Mouse (Mus musculus): Measurements from ENCODE around the gene 3110009E18Rik. TPM values are rescaled to one million over a fixed set of nuclear protein-coding genes. Genes with fewer than 3 reads are reported as not detected.

3110009E18Rik gene
- total RNA-seq (2012; rRNA removed) (13.8 and 15.1 TPM in 2 replicates), polyA plus RNA-seq (2012; ENCODE audit: insufficient read depth in 1 of 2, insufficient read length in 2 of 2, low read depth in 1 of 2, low replicate concordance in 2 of 2, missing spikeins in 1 of 2) (10 to 100 TPM in 1 of 2 experiments, not detected in 1; 16.5 TPM)

- peak; percentile 99 for DNase-seq (ENCODE audit: low read depth, low spot score)
- Histone ChIP-seq H3K4me3 (ENCODE audit: control insufficient read depth in 1 of 2, insufficient read depth in 1 of 2, low read depth in 2 of 2, low read length in 2 of 2) (peak within 1 kb of the TSS; percentile 81 to 84), H3K4me1 (ENCODE audit: control insufficient read depth in 1 of 2, insufficient read depth in 2 of 2, low read length in 2 of 2) (peaks cover 2 to 38% of the 10 kb centered on the region in 2 experiments; a peak in 2 of 4 replicates), H3K9ac (ENCODE audit: control insufficient read depth, low read depth, low read length, poor library complexity, severe bottlenecking) (peak within 1 kb of the TSS; percentile 88), H3K27ac (ENCODE audit: control insufficient read depth, low read depth, low read length) (peak within 1 kb of the TSS; percentile 93), H3K79me2 (ENCODE audit: control insufficient read depth, insufficient read depth, low read length, poor library complexity) (peaks cover 5% of the 10 kb centered on the region), H3K36me3 (ENCODE audit: control insufficient read depth in 1 of 2, insufficient read depth in 2 of 2, low read length in 2 of 2) (peaks cover 0 to 23% of the 10 kb centered on the region in 2 experiments; a peak in 2 of 4 replicates), H3K27me3 (ENCODE audit: control insufficient read depth in 1 of 2, insufficient read depth in 2 of 2, low read length in 2 of 2) (no peaks in the 10 kb centered on the region), H3K9me3 (replicated peaks; ENCODE audit: insufficient read depth, low read length) (no peaks in the 10 kb centered on the region)
- TF ChIP-seq POLR2AphosphoS2 (IDR thresholded peaks at IDR 0.05; ENCODE audit: low read length) (peak; percentile 88), HCFC1 (IDR thresholded peaks at IDR 0.05; ENCODE audit: low read depth, low read length) (peak; percentile 71), NRF1 (IDR thresholded peaks at IDR 0.05; ENCODE audit: insufficient read depth, low read depth, low read length, poor library complexity, severe bottlenecking) (peak; percentile 85), CHD2 (IDR thresholded peaks at IDR 0.05; ENCODE audit: low read length) (peak; percentile 63), TAL1 (IDR thresholded peaks at IDR 0.05; ENCODE audit: low read length) (no peak), GATA1 (IDR thresholded peaks at IDR 0.05; ENCODE audit: low read depth, low read length) (no peak), NELFE (IDR thresholded peaks at IDR 0.05; ENCODE audit: low read depth, low read length) (peak; percentile 87), RCOR1 (IDR thresholded peaks at IDR 0.05; ENCODE audit: low read depth, low read length) (no peak), ELF1 (IDR thresholded peaks at IDR 0.05; ENCODE audit: low read depth, low read length) (peak; percentile 65), MEF2A (IDR thresholded peaks at IDR 0.05; ENCODE audit: extremely low read depth, insufficient replicate concordance, low read depth, low read length, poor library complexity, severe bottlenecking) (no peak), RAD21 (IDR thresholded peaks at IDR 0.05; ENCODE audit: low read depth, low read length) (no peak), POLR2A (IDR thresholded peaks at IDR 0.05; ENCODE audit: control insufficient read depth in 1 of 2, insufficient read depth in 1 of 2, low read depth in 1 of 2, low read length in 2 of 2, poor library complexity in 1 of 2) (peak; percentile 58 to 95), MAX (IDR thresholded peaks at IDR 0.05; ENCODE audit: low read length) (peak; percentile 77), CHD1 (IDR thresholded peaks at IDR 0.05; ENCODE audit: low read depth, low read length) (no peak; the same call in none of the 2 replicates), USF2 (IDR thresholded peaks at IDR 0.05; ENCODE audit: borderline replicate concordance in 1 of 2, insufficient read depth in 1 of 2, low read depth in 1 of 2, low read length in 2 of 2) (peak in 1 of 2 experiments; percentile 43; a peak in 1 of 4 replicates), ZNF384 (IDR thresholded peaks at IDR 0.05; ENCODE audit: low read depth, low read length) (peak; percentile 98), TCF12 (IDR thresholded peaks at IDR 0.05; ENCODE audit: low read depth, low read length) (peak; percentile 60), MYC (IDR thresholded peaks at IDR 0.05; ENCODE audit: low read depth, low read length) (peak; percentile 76), UBTF (IDR thresholded peaks at IDR 0.05; ENCODE audit: borderline replicate concordance, insufficient read depth, low read depth, low read length) (no peak), ETS1 (IDR thresholded peaks at IDR 0.05; ENCODE audit: low read depth, low read length) (peak; percentile 54; the same call in 1 of the 2 replicates), MYB (IDR thresholded peaks at IDR 0.05; ENCODE audit: low read depth, low read length) (no peak; the same call in 1 of the 2 replicates), SIN3A (IDR thresholded peaks at IDR 0.05; ENCODE audit: low read length) (peak; percentile 79), ZKSCAN1 (IDR thresholded peaks at IDR 0.05; ENCODE audit: low read depth, low read length) (no peak), SMC3 (IDR thresholded peaks at IDR 0.05; ENCODE audit: low read depth, low read length) (no peak), ZMIZ1 (IDR thresholded peaks at IDR 0.05; ENCODE audit: low read depth, low read length) (peak; percentile 96), MXI1 (IDR thresholded peaks at IDR 0.05; ENCODE audit: low read depth, low read length) (peak; percentile 74), POLR2AphosphoS5 (IDR thresholded peaks at IDR 0.05; ENCODE audit: borderline replicate concordance, low read depth, low read length) (no peak), JUND (IDR thresholded peaks at IDR 0.05; ENCODE audit: low read depth, low read length) (0 out of 2 replicates have a peak, but pooled peaks have one; percentile 20), MAFK (IDR thresholded peaks at IDR 0.05; ENCODE audit: borderline replicate concordance, low read depth, low read length) (no peak), BHLHE40 (IDR thresholded peaks at IDR 0.05; ENCODE audit: borderline replicate concordance, low read depth, low read length) (peak; percentile 52; the same call in 1 of the 2 replicates), MAZ (IDR thresholded peaks at IDR 0.05; ENCODE audit: low read depth, low read length) (peak; percentile 62), GABPA (IDR thresholded peaks at IDR 0.05; ENCODE audit: low read depth, low read length) (no peak), CTCF (IDR thresholded peaks at IDR 0.05 in 2 of 3, conservative IDR thresholded peaks at IDR 0.05 in 1 of 3; ENCODE audit: control insufficient read depth in 1 of 3, insufficient read depth in 1 of 3, low read depth in 2 of 3, low read length in 3 of 3, poor library complexity in 1 of 3, severe bottlenecking in 1 of 3) (no peak), USF1 (IDR thresholded peaks at IDR 0.05; ENCODE audit: low read depth, low read length) (peak; percentile 88)
These were observed at the start of gene 3110009E18Rik, which contains the start of gene Dbi for GRCm38 (mm10) chr1:120120969-120121811. Gene 3110009E18Rik, plus strand, starts transcription at chr1:120121187. Gene Dbi, minus strand, starts transcription at chr1:120121078.
